Mouse (Mus musculus) forebrain, embryonic 13.5 days (tissue): ENCODE data around the gene Sec16a. TPM values are rescaled to one million over a fixed set of nuclear protein-coding genes. Genes with fewer than 3 reads are reported as not detected.
A peak's percentile ranks its signal among the peaks of the same experiment; 100 is the strongest.

Experiments used
- ATAC-seq: fragments of 200-750 bp; cut with Nextera tagmentation; 2 replicates; pipeline ENCODE4 v1.8.0; 2017
- H3K27ac ChIP-seq: fragments of 300-500 bp; sonication (generic); 2 replicates; pipeline ENCODE4 v1.5.1; 2015; ENCODE audit warnings: inconsistent platforms, mild to moderate bottlenecking, moderate library complexity
- H3K27me3 ChIP-seq: fragments of 300-500 bp; sonication (generic); 2 replicates; pipeline ENCODE4 v1.6.1; 2015; ENCODE audit warnings: mild to moderate bottlenecking, inconsistent platforms
- H3K36me3 ChIP-seq: fragments of 300-500 bp; sonication (generic); 2 replicates; pipeline ENCODE4 v1.6.1; 2015; ENCODE audit warnings: mild to moderate bottlenecking, inconsistent platforms; ENCODE audit not compliant: poor library complexity, severe bottlenecking
- H3K4me1 ChIP-seq: fragments of 300-500 bp; sonication (generic); 2 replicates; pipeline ENCODE4 v1.6.1; 2015; ENCODE audit warnings: inconsistent platforms
- H3K4me2 ChIP-seq: fragments of 300-500 bp; sonication (generic); 2 replicates; pipeline ENCODE4 v1.6.1; 2015; ENCODE audit warnings: inconsistent platforms, mild to moderate bottlenecking, moderate library complexity
- H3K4me3 ChIP-seq: fragments of 300-500 bp; sonication (generic); 2 replicates; pipeline ENCODE4 v1.5.1; 2015; ENCODE audit warnings: mild to moderate bottlenecking, inconsistent platforms
- H3K9ac ChIP-seq: fragments of 300-500 bp; sonication (generic); 2 replicates; pipeline ENCODE4 v1.6.1; 2015; ENCODE audit warnings: mild to moderate bottlenecking, inconsistent platforms
- H3K9me3 ChIP-seq: fragments of 300-500 bp; sonication (generic); replicated peaks from 2 replicates; pipeline ENCODE4 v1.6.1; 2016; ENCODE audit warnings: inconsistent platforms
- WGBS: fragments of 180-500 bp; shearing (Covaris S2); methylation state at CpG from one replicate; pipeline ENCODE4 v1.1.7; 2015; 5-methylcytosine and 5-hydroxymethylcytosine counted together
- polyA plus RNA-seq: library from polyadenylated mRNA; unstranded; fragments of >200 nt; fragmentation: Nextera tagmentation; extraction: Ambion mirVana; gene quantifications from 2 replicates; pipeline ENCODE4 v1.2.1, GENCODE M21; 2015

Gene Sec16a
- polyA plus RNA-seq: 16.9 and 22.5 TPM in 2 replicates

DNA sequence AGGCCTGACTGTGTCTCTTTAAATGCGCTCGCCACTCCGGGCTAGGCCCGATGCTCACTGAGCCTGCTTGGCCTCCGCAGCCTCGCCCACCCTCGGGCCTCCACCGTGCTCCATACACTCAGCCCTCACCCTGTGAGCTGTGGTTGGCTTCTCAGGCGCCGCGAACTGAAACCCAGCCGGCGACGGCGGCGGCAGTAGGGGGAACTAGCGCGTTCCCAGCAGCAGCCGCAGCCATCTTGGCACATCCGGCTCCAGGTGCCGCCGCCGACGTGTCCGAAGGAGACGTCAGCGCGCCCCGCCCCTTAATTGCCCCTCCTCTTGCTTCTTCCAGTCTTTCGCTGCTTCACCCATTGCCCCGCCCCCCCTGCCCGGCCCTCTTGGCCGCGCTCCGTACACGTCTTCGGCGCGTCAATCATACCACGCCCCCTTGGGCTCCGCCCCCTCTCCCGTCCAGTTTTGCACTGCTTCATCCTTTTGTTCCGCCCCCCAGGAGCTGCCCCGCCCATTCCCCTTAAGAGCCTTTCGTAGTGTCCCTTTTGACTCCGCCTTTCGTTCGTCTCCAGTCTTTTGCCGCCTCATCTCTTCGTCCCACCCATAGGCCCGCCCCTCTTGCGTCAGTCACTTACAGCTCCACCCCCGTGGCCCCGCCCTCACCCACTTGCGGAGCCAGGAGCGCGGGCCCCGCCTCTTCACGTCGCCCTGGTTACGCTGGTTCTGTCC is at the start of gene Sec16a:
Sec16a (minus strand) TSS at position 271 of the 720 bp plus-strand sequence.
- peak; percentile 92 for ATAC-seq
- H3K36me3 ChIP-seq: peaks cover 17% of the 10 kb centered on the region
- under 1% methylated on average over 61 of the region's 61 CpGs for WGBS
- no peaks in the 10 kb centered on the region for H3K9me3 ChIP-seq
- peak within 1 kb of the TSS; percentile 85 for H3K9ac ChIP-seq
- peaks cover 51% of the 10 kb centered on the region for H3K4me1 ChIP-seq
- H3K27me3 ChIP-seq: no peaks in the 10 kb centered on the region
- peak within 1 kb of the TSS; percentile 81 for H3K27ac ChIP-seq
- H3K4me3 ChIP-seq: peak within 1 kb of the TSS; percentile 89
- peak within 1 kb of the TSS; percentile 97 for H3K4me2 ChIP-seq

DNA sequence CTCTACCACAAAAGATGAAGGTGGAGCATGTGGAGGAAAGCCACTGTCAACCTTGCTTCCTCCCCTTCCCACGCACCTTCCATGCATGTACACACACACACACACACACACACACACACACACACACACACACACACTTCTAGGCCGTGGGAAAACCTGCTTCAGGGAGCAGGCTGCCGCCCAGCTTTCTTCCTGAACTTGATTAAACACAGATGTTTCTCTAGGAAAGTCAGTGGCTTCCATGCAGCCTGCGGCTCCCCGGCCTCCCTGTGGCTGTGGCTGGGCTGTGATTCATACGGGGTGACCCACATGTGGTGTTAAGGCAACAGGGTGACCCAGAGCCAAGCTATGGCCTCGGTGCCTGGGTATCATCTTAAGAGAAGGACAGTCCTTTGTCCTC is 49.4 kb upstream of the Sec16a start:
- H3K4me1 ChIP-seq: peaks cover 100% of the 10 kb centered on the region
- peak overlapping the region; percentile 17; the same call in 1 of the 2 replicates for H3K9ac ChIP-seq
- H3K27me3 ChIP-seq: no peaks in the 10 kb centered on the region
- 0 out of 2 replicates have a peak overlapping the region, but pooled peaks have one; percentile 1 for H3K4me3 ChIP-seq
- H3K27ac ChIP-seq: peak overlapping the region; percentile 99
- H3K4me2 ChIP-seq: peak overlapping the region; percentile 76
- no peaks in the 10 kb centered on the region for H3K9me3 ChIP-seq
- 73% methylated on average over 7 of the region's 7 CpGs for WGBS
- peaks cover 44% of the 10 kb centered on the region for H3K36me3 ChIP-seq
- no peak for ATAC-seq

DNA sequence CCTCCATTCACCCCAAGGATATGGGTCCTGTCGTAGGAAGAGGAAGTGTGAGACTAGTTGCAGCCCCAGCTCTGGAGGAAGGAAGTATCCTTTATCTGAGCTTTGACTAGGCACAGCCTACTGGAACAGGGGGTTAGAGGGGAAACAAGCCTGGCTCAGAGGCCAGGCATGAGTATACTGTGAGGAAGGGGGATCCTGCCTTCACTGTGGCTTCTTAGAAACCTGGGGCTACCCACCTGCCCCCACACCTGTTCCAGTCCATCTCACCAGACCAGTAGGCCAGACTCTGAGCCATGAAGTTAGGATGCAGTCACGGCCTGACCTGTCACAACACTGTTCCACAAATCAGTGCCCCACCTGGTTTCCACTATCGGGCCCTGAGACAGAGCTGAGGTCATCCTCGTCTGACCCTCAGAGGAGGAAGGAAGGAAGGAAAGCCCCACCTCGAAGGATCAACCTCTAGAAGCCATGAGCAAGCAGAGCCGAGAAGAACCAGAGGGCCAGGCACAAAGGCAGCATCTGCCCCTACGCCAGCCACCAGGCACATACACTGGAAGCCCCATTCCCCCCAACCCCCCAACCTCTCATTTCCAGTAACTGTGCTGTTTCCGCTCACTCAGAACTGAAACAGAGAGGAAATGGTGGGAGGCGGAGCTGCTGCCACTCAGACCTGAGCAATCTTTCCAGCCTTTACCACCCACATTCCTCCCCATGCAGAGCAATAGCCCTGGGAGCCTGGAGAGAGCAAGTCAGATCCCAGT is 48.2 kb upstream of the Sec16a start:
- peak overlapping the region; percentile 7; the same call in 1 of the 2 replicates for H3K4me3 ChIP-seq
- peak overlapping the region; percentile 76 for H3K4me2 ChIP-seq
- H3K27ac ChIP-seq: peak overlapping the region; percentile 99
- H3K9ac ChIP-seq: peak overlapping the region; percentile 47
- H3K9me3 ChIP-seq: no peaks in the 10 kb centered on the region
- H3K36me3 ChIP-seq: peaks cover 32% of the 10 kb centered on the region
- ATAC-seq: peak; percentile 41
- H3K4me1 ChIP-seq: peaks cover 100% of the 10 kb centered on the region
- no peaks in the 10 kb centered on the region for H3K27me3 ChIP-seq
- WGBS: 29% methylated on average over 9 of the region's 9 CpGs

DNA sequence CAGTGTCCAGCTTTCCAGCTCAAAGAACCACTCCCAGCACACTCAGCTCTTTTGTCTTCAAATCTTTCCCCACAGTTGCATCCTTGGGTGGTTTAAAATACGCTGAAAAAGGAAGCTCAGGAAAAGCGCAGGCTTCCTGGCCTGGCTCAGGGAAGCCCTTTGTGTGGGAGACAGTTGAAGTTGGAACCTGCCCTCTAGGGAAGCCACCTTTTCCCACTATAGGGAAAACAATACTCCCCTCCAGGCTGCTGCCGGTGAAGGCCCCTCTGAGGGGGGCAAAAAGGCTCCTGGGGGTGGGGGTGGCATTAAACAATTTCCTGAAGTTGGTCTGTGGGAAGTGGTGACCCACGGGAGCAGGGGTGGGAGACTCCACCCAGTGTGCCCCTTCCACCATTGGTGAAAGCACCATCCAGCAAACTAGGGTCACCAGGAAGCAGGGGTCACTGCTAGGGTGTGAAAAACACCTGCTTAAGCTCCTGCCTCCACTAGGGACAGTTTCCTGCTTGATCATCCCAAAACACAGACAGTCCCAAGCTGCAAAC is 45.8 kb upstream of the Sec16a start:
- no peaks in the 10 kb centered on the region for H3K27me3 ChIP-seq
- no peaks in the 10 kb centered on the region for H3K9me3 ChIP-seq
- no peak overlapping the region for H3K4me3 ChIP-seq
- ATAC-seq: no peak
- peaks cover 100% of the 10 kb centered on the region for H3K4me1 ChIP-seq
- peak overlapping the region; percentile 62 for H3K9ac ChIP-seq
- H3K4me2 ChIP-seq: peak overlapping the region; percentile 58
- H3K36me3 ChIP-seq: peaks cover 13% of the 10 kb centered on the region
- peak overlapping the region; percentile 99 for H3K27ac ChIP-seq
- 11% methylated on average over 4 of the region's 4 CpGs for WGBS

DNA sequence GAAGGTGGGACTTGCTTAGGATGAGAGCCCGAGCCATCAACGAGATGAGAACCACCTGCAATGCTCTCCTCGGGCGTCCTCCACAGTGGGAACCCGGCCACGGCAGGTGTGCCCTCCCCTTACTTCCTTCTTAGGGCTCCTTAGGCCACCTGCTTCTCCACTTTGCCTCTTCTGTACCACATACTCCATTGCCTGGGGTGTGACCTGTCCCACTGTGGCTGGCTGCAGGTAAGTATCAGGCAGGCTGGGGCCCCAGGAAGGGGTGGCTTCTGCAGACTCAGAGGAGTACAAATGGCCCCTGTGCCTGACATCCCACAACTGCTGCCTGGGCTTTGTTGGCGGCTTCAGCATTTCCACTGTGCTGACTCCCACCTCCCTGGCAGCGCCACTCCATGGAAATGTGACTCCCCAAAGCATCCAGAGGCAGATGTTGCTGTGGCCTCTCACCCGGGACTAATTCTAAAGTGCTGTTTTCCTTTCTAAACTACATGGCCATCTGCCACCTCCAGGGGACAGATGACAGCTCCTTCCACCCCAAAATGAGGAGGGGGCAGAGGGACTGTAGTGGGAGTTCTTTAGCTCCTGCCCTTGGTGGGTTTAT is 43.6 kb upstream of the Sec16a start:
- 41% methylated on average over 9 of the region's 9 CpGs for WGBS

DNA sequence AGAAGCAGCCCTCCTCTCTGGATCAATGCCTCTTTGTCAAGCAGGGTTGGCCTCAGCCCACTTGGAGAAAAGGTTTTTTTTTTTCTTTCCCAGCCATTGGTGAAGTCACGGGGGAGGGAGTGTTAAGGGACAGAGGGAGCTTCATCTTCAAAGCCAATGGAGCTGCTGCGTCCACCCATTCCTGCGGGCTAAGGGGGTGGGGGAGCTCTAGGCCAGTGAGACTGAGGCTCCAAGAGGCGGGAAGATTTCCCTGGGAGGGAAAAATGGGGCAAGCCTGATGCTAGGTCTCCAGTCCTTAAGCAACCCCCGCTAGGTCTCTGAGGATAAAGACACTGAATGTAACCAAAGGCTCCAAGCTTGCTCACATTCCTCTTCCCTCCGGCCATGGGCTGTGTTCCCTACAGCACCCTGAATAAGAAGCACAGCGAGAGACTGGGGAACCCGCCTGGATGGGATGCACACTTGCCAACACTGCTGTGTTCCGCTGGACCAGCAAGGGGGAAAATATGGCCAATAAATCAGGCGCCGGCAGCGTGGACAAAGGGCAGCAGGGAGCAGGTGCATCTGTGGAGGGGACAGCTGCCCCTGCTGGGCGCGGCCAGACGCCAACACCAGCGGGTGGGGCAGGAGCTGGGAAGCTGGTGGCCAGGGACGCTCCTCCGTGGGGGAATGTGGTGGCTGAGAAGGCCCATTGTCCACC is 42.5 kb upstream of the Sec16a start:
- H3K36me3 ChIP-seq: peaks cover 28% of the 10 kb centered on the region
- no peaks in the 10 kb centered on the region for H3K9me3 ChIP-seq
- peak overlapping the region; percentile 99 for H3K27ac ChIP-seq
- H3K9ac ChIP-seq: peak overlapping the region; percentile 62
- H3K27me3 ChIP-seq: no peaks in the 10 kb centered on the region
- ATAC-seq: peak; percentile 17; the same call in 1 of the 2 replicates
- WGBS: 5% methylated on average over 18 of the region's 18 CpGs
- H3K4me1 ChIP-seq: peaks cover 100% of the 10 kb centered on the region
- peak overlapping the region; percentile 58 for H3K4me2 ChIP-seq
- peak overlapping the region; percentile 21 for H3K4me3 ChIP-seq

More for the DNA sequence above, 43.6 kb upstream of the Sec16a start:
- H3K4me2 ChIP-seq: peak overlapping the region; percentile 58
- no peak for ATAC-seq
- no peaks in the 10 kb centered on the region for H3K9me3 ChIP-seq
- peak overlapping the region; percentile 99 for H3K27ac ChIP-seq
- peak overlapping the region; percentile 11; the same call in 1 of the 2 replicates for H3K4me3 ChIP-seq
- peaks cover 100% of the 10 kb centered on the region for H3K4me1 ChIP-seq
- peaks cover 17% of the 10 kb centered on the region for H3K36me3 ChIP-seq
- H3K27me3 ChIP-seq: no peaks in the 10 kb centered on the region
- peak overlapping the region; percentile 62 for H3K9ac ChIP-seq

DNA sequence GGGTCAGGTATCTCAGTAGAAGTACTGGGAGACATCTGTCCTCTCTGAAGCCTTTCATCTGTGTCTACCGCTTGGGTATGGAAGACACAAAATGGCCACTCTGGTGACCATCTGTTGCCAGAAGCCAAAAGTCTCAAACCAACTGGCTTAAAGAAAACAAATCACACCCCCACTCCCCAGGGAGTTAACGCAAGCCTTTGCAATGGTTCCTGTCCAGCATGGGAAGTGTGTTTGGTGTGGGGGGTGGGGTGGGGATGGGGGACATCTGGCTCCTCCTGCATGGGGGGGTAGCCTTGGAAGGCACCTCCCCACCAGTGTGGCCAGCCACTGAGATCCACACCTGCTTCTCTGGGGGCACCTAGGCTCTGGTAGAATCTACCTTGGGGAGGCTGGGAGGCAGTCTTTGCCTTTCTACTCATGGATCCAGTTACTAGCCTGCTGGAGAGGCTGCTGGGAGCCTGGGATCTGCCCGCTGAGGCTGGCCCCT is 41.9 kb upstream of the Sec16a start:
- H3K36me3 ChIP-seq: peaks cover 34% of the 10 kb centered on the region
- no peaks in the 10 kb centered on the region for H3K27me3 ChIP-seq
- peak overlapping the region; percentile 62 for H3K9ac ChIP-seq
- H3K4me3 ChIP-seq: peak overlapping the region; percentile 21; the same call in 1 of the 2 replicates
- H3K4me2 ChIP-seq: peak overlapping the region; percentile 58
- 3% methylated on average over 3 of the region's 3 CpGs for WGBS
- H3K9me3 ChIP-seq: no peaks in the 10 kb centered on the region
- ATAC-seq: no peak; the same call in 1 of the 2 replicates
- peaks cover 100% of the 10 kb centered on the region for H3K4me1 ChIP-seq
- peak overlapping the region; percentile 99 for H3K27ac ChIP-seq

DNA sequence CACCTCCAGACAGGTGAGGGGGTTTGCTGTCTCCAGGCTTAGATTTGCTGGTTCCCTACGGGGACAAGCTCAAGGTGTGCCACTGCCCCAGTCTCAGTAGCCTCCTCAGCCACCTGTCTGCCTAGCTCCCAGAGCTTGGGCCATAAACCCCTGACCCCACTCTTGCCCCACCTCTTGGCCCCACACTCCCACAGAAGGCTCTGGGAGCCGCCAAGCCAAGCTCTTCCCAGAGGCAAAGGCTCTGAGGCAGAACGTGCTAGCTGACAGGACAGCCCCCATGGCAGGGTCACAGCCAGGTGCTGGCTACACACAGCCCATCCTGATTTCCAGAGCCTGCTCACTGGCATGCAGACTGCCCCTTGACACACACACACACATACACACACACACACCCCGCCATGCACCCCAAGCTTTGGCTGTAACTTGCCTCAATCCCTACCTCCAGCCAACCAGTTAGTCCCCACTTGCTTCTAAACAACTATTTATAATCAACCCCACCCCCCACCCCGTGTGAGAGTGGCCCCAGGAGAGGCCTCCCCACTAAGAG is 41.3 kb upstream of the Sec16a start:
- Histone ChIP-seq H3K27ac (peak overlapping the region; percentile 99), H3K36me3 (peaks cover 40% of the 10 kb centered on the region), H3K27me3 (no peaks in the 10 kb centered on the region), H3K4me1 (peaks cover 96% of the 10 kb centered on the region), H3K9me3 (no peaks in the 10 kb centered on the region), H3K4me2 (peak overlapping the region; percentile 58), H3K4me3 (peak overlapping the region; percentile 21), H3K9ac (peak overlapping the region; percentile 62)
- 12% methylated on average over 5 of the region's 5 CpGs for WGBS
- ATAC-seq: no peak

DNA sequence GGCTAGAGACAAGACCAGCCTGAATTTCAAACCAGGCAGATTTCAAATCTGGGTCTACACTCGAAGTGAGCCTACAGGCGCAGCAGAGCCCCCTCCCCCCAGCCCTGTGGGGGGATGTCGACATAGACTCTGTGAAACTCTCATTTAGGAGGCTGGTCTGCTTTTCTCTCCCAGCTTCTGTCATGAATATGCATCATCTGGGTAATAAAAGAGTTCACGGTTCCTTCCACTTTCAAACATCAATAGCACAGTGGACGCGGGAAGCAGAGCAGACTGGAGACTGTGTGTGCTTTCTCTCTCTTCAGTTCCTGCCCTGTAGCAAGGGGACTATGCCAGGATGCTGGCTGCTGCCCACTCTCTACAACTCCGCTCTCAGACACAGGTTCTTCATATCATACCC is 40.7 kb upstream of the Sec16a start:
- Histone ChIP-seq H3K4me2 (peak overlapping the region; percentile 58), H3K4me1 (peaks cover 89% of the 10 kb centered on the region), H3K36me3 (peaks cover 46% of the 10 kb centered on the region), H3K27me3 (no peaks in the 10 kb centered on the region), H3K9ac (peak overlapping the region; percentile 62), H3K9me3 (no peaks in the 10 kb centered on the region), H3K4me3 (peak overlapping the region; percentile 21), H3K27ac (peak overlapping the region; percentile 99)
- 5% methylated on average over 7 of the region's 7 CpGs for WGBS
- peak; percentile 76 for ATAC-seq

DNA sequence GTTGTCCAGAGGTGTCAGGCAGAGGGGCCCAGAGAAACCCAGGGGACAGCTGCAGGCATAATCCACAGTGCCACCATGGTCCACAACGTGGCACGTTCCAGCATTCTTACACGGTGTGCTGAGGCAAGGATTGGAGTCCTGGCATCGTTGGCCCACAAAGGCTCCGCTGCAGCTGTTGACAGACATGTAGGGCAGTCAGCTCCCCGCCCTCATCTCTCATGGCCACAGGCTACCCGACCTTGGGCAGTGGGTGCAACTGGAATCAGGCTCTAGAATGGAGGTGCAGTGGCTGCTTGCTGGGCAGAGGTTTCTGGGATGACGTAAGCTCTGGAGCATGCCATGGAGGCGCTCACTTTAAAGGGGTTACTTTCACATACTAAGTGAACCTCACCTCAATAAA is 40.3 kb upstream of the Sec16a start:
- peaks cover 85% of the 10 kb centered on the region for H3K4me1 ChIP-seq
- H3K9me3 ChIP-seq: no peaks in the 10 kb centered on the region
- H3K4me3 ChIP-seq: peak overlapping the region; percentile 21
- H3K9ac ChIP-seq: peak overlapping the region; percentile 45
- H3K4me2 ChIP-seq: peak overlapping the region; percentile 58
- H3K36me3 ChIP-seq: peaks cover 50% of the 10 kb centered on the region
- no peaks in the 10 kb centered on the region for H3K27me3 ChIP-seq
- 21% methylated on average over 9 of the region's 9 CpGs for WGBS
- H3K27ac ChIP-seq: peak overlapping the region; percentile 99
- peak; percentile 65 for ATAC-seq

DNA sequence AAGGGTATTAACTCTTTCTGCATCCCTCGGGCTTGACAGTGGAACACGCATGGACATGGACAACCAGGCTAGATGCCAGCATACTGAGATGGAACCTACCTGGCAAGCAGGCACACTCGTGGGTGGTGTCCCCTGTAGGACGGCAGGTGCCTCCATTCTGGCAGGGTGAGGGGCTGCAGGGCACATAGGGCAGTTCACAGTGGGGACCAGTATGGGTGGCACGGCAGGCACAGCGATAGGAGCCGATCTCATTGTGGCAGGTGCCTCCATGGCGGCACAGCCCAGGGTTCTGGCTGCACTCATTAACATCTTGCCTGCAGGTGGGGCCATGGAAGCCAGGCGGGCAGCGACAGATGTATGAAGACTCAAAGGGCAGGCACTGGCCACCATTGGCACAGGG is 39.2 kb upstream of the Sec16a start:
- peaks cover 85% of the 10 kb centered on the region for H3K4me1 ChIP-seq
- WGBS: 81% methylated on average over 10 of the region's 10 CpGs
- H3K36me3 ChIP-seq: peaks cover 61% of the 10 kb centered on the region
- no peaks in the 10 kb centered on the region for H3K9me3 ChIP-seq
- H3K9ac ChIP-seq: peak overlapping the region; percentile 37; the same call in 1 of the 2 replicates
- ATAC-seq: no peak
- H3K27me3 ChIP-seq: no peaks in the 10 kb centered on the region
- H3K4me2 ChIP-seq: peak overlapping the region; percentile 58; the same call in 1 of the 2 replicates
- no peak overlapping the region for H3K4me3 ChIP-seq
- H3K27ac ChIP-seq: peak overlapping the region; percentile 99
